In the genomic region with DNA sequence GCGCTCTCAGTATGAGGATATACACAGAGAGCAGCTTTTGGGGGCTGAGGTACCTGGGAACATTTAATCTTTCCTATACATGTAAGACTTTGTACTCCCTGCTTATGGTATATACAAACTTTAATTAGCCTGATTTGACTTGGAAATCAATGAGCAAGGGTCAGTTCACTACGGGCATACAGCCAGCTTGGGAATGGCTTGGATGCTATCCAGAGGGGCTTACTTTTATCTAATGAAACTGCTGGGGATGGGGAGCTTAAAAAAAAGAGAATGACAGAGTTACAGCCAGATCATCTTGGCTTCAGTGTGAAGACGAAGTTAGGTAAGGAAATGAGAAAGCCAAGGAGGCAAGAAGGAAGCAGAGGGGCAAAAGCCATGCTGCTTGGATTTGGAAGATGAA, we compare ENCODE assay signal across 10 mouse cellular contexts. TPM values are rescaled to one million over a fixed set of nuclear protein-coding genes. Genes with fewer than 3 reads are reported as not detected.
DNase-seq lines count a peak whose midpoint lies in the region; ATAC-seq and TF ChIP-seq lines count a peak whose summit lies in the region.
"Had no signal": no experiment of that assay in that cellular context is flagged by ENCODE, and none has a peak within 500 bp of the region (broad histone marks: within the 10 kb centered on the region; RNA-seq: fewer than 3 reads in every experiment).

No protein-coding gene starts in this region.

- WGBS in intestine, embryonic 15.5 days: 37% methylated on average over 3 of the region's 3 CpGs
- whole genome bisulfite sequencing in liver, embryonic 16.5 days (ENCODE audit: insufficient replicate concordance): 62% methylated on average over 3 of the region's 3 CpGs

- peak overlapping the region; percentile 21; the same call in 1 of the 2 replicates for H3K4me3 ChIP-seq in gastrocnemius, adult 2 months
- H3K4me3 ChIP-seq in cortical plate, adult 2 months (ENCODE audit: insufficient read depth, low read length): peak overlapping the region; percentile 15; the same call in 1 of the 2 replicates
- H3K4me3 ChIP-seq in intestine, embryonic 15.5 days (replicated peaks): peak overlapping the region; percentile 16; the same call in 1 of the 2 replicates
- peak overlapping the region; percentile 1 for H3K4me3 ChIP-seq in liver, embryonic 16.5 days (ENCODE audit: low read depth, low read length)

- H3K9ac ChIP-seq in intestine, embryonic 15.5 days: no peak overlapping the region
- H3K9ac ChIP-seq in liver, embryonic 16.5 days (ENCODE audit: low read depth, low read length): no peak overlapping the region

- peaks cover 12% of the 10 kb centered on the region for H3K4me1 ChIP-seq in cortical plate, adult 2 months (ENCODE audit: control insufficient read depth, insufficient read depth, low read length)
- H3K4me1 ChIP-seq in intestine, embryonic 15.5 days (replicated peaks): peaks cover 15% of the 10 kb centered on the region
- H3K4me1 ChIP-seq in liver, embryonic 16.5 days (ENCODE audit: control insufficient read depth, low read depth, low read length): peaks cover 20% of the 10 kb centered on the region

- no peak for ATAC-seq in intestine, embryonic 15.5 days
- no peak for ATAC-seq in liver, embryonic 16.5 days (ENCODE audit: low read depth)

- H3K4me2 ChIP-seq in intestine, embryonic 15.5 days (replicated peaks): peak overlapping the region; percentile 60
- peak overlapping the region; percentile 43 for H3K4me2 ChIP-seq in liver, embryonic 16.5 days (ENCODE audit: low read depth, low read length)

- H3K27me3 ChIP-seq in intestine, embryonic 15.5 days (replicated peaks): no peaks in the 10 kb centered on the region
- no peaks in the 10 kb centered on the region for H3K27me3 ChIP-seq in liver, embryonic 16.5 days (ENCODE audit: control insufficient read depth, insufficient read depth, low read depth, low read length)

- no peak for TF ChIP-seq POLR2A in cortical plate, adult 2 months (IDR thresholded peaks at IDR 0.05; ENCODE audit: extremely low read depth, insufficient read depth, low read length)

- no peaks in the 10 kb centered on the region for H3K9me3 ChIP-seq in intestine, embryonic 15.5 days
- H3K9me3 ChIP-seq in liver, embryonic 16.5 days (replicated peaks; ENCODE audit: control insufficient read depth, low read length): no peaks in the 10 kb centered on the region

- intact Hi-C loops in gastrocnemius, adult 2 months (cut with DNase I): no loop called here
- intact Hi-C loops in gastrocnemius, postnatal 36 days (cut with DNase I): no loop called here

- H3K27ac ChIP-seq in gastrocnemius, adult 2 months: no peak overlapping the region
- H3K27ac ChIP-seq in cortical plate, adult 2 months (ENCODE audit: insufficient read depth, low read length): no peak overlapping the region
- H3K27ac ChIP-seq in intestine, embryonic 15.5 days: no peak overlapping the region
- no peak overlapping the region for H3K27ac ChIP-seq in liver, embryonic 16.5 days (ENCODE audit: low read length)

- DNase-seq in gastrocnemius, adult 2 months: no peak
- DNase-seq in gastrocnemius, postnatal 36 days: no peak
- no peak for DNase-seq in thymus, postnatal 14 days
- no peak for DNase-seq in layer of hippocampus, adult 11-12 months (ENCODE audit: low spot score)
- no peak for DNase-seq in cerebellum, adult 18-20 months

- TF ChIP-seq CTCF in gastrocnemius, adult 2 months (IDR thresholded peaks at IDR 0.05): no peak
- TF ChIP-seq CTCF in cortical plate, adult 2 months (IDR thresholded peaks at IDR 0.05; ENCODE audit: extremely low read depth, insufficient read depth, low read length): no peak

- H3K36me3 ChIP-seq in intestine, embryonic 15.5 days: peaks cover 7% of the 10 kb centered on the region; the same call in 1 of the 2 replicates
- H3K36me3 ChIP-seq in liver, embryonic 16.5 days (ENCODE audit: control insufficient read depth, insufficient read depth): peaks cover 3% of the 10 kb centered on the region

RNA-seq across cellular contexts. Expression of gene Zbtb41, which starts 2.9 kb away (rescaled TPM):
- total RNA-seq in gastrocnemius, adult 2 months (2021): 10 to 100 TPM; 17.6 to 21.1 TPM
- total RNA-seq in gastrocnemius, postnatal 36 days (2021): 10 to 100 TPM; 14.3 to 15.3 TPM
- 7.0 and 7.6 TPM in 2 replicates for polyA plus RNA-seq in cortical plate, adult 2 months (2012; rRNA removed)
- 6.5 and 8.6 TPM in 2 replicates for polyA plus RNA-seq in intestine, embryonic 15.5 days (2015; fragmentation: Nextera tagmentation; extraction: Ambion mirVana)
- polyA plus RNA-seq in liver, embryonic 16.5 days (2015; fragmentation: Nextera tagmentation; extraction: Ambion mirVana): 2.2 TPM in 2 replicates

RNA-seq across cellular contexts. Expression of gene Aspm, which starts 29.6 kb away (rescaled TPM):
- total RNA-seq in gastrocnemius, adult 2 months (2021): under 1 TPM; 0.03 TPM
- under 1 TPM; 0.30 to 0.64 TPM for total RNA-seq in gastrocnemius, postnatal 36 days (2021)
- polyA plus RNA-seq in cortical plate, adult 2 months (2012; rRNA removed): 0.17 and 0.27 TPM in 2 replicates
- 10.6 and 12.6 TPM in 2 replicates for polyA plus RNA-seq in intestine, embryonic 15.5 days (2015; fragmentation: Nextera tagmentation; extraction: Ambion mirVana)
- 8.7 and 9.3 TPM in 2 replicates for polyA plus RNA-seq in liver, embryonic 16.5 days (2015; fragmentation: Nextera tagmentation; extraction: Ambion mirVana)

RNA-seq across cellular contexts. Expression of gene Crb1, which starts 48.1 kb away (rescaled TPM):
- total RNA-seq in gastrocnemius, adult 2 months (2021): not detected
- not detected for total RNA-seq in gastrocnemius, postnatal 36 days (2021)
- 0.13 and 0.21 TPM in 2 replicates for polyA plus RNA-seq in cortical plate, adult 2 months (2012; rRNA removed)
- 0.05 and 0.10 TPM in 2 replicates for polyA plus RNA-seq in intestine, embryonic 15.5 days (2015; fragmentation: Nextera tagmentation; extraction: Ambion mirVana)
- not detected in 2 replicates for polyA plus RNA-seq in liver, embryonic 16.5 days (2015; fragmentation: Nextera tagmentation; extraction: Ambion mirVana)
- polyA plus RNA-seq: C2C12; large intestine, adult 2 months had no signal
